Mouse (Mus musculus) kidney, adult 8-10 months (tissue): ENCODE measurements around the gene Cst6.

Experiments
- DNase-seq, 2 experiments: peaks; one replicate each; pipeline ENCODE4 v3.0.0; 2022

Gene Cst6

DNA sequence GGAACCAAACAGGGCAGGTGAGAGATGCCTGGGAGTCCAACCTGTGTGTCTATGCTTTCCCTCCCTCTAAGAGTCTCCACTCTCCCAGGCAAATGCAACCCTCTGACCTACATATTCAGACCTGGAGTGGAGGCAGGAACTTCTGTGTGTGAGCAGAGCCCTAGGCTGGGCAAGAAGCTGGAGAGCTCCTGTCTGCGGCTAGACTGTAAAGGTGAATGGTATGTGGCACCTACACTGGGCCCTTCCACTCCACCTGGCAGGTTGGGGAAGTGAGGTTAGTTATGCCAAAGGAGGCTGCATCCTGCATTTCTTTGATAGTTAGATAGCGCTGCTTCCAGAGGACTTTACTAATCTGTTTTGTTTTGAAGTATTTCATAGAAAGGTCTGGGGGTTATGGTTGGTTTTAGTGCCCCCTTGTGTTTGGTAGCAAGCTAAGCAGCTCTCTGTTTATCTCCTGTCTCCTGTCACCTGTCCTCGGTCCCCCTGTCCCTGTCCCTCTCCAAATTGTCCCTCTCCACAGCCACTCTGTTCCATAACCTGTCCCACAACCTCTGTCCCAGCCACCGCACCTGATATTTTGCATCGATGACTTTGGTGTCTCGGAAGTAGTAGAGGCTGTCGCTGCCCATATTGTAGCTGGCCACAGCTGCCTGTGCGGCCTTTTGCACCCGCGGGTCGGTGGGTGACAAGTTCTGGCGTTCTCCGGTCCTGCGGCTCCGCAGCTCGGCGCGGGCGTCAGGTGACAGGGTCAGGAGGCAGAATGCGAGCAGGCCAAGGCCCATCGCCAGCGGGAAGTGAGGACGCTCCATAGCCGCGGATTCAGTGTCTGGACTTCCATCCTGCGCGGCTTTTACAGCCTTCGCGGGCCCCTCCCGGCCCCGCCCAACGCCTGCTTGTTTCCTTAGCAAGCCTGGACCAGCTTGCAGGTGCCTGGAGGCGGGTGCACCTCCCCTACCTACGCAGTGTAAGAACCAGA, 560 bp downstream of the Cst6 start:
- no peak for DNase-seq

DNA sequence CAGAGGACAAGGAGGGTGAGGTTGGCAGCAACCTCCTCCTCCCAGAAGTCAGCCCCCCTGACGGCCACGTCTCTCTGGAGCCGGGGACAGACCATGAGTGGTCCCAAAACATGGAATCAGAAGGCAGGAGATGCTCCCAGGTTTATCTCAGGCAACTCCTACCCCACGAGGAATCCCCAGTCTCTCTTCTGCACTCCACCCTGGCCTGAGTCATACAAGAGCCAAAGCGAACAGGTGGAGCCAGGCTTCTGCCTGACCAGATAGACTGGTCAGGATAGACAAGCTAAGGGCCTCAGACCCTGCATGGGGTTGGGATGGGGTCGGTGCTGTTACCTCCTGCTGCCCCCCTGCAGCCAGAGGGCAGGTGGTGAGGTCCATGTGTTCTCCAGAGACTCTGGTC, 1.3 kb downstream of the Cst6 start:
- no peak for DNase-seq

DNA sequence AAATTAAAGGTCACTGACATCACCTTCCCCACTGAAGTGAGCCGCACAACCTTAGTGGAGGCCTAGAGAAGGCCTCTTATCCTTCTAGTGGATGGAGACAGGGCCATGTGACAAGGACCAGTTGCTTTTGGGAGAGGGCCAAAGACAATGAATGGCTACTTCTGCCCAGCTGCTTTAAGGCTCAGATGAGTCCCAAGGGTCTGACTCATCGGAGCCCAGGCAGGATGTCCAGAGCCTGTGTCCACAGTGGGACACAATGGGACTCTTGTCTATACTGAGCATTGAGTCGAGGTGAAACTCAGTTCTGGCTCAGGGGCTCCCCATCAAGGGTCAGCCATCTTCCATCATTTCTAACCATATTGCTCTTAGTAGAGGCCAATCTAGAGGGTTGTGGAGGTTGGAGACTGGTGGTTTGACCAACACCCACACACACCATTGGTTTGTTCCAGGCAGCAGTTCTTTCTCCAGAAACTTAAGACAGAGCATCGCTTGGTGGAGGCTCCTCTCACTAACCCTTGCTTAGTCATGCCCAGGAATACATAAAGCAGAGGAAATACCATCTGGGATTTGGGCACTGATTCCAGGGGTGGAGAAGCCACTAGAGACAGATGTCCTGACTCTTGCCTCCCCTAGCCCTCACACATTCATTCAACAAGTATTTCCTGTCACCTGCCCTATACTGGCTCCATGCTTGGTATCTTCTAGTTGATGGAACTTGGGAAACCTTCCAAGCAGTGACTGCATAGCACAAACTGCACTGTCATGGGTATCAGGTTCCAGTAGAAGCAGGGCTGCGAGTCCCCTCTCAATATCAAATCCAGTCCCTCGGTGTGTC, 3.9 kb downstream of the Cst6 start:
- no peak for DNase-seq

DNA sequence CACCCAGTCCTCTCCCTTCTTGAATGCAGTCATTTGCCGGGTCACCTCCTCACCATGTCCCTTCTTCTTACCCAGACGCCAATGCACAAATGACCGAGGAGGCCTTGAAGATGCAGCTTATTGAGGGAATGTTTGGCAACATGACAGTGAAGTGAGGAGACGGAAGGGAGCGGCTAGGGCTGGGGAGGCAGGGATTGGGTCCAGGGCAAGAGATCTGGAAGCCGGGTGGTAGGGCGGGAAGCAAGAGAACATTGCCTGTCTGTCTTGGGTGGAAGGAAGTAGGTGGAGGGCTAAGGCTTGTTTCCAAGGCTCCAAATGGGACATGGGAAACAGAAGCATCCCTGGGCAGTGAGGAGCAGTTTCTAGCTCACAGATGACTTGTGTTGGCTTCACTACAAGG, 8.0 kb downstream of the Cst6 start:
- DNase-seq, result no peak

DNA sequence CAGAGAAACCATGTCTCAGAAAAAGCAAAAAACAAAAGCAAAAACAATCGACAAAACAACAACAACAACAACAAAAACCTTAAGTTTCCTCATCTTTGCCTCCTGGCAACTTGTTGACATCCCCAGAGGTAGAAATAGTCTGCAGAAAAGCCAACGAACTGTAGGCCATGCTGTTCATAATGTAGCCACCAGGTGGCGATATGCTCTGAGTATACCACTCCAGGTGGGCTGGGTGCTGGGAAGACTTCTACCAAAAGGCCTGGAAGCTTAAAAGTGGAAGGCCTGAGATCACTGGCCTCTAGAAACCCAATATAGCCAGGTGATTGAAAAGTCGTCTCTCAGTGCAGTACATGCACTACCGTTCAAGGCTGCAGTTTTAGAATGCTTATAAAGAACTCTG, 11.4 kb downstream of the Cst6 start:
- peak; percentile 62 to 87 for DNase-seq

GRCm38 (mm10) chr19:5335441-5335840, 13.9 kb downstream of the Cst6 start, which contains the start of gene Catsper1:
Gene Catsper1 (plus strand): TSS chr19:5335741.
- DNase-seq, result no peak

DNA sequence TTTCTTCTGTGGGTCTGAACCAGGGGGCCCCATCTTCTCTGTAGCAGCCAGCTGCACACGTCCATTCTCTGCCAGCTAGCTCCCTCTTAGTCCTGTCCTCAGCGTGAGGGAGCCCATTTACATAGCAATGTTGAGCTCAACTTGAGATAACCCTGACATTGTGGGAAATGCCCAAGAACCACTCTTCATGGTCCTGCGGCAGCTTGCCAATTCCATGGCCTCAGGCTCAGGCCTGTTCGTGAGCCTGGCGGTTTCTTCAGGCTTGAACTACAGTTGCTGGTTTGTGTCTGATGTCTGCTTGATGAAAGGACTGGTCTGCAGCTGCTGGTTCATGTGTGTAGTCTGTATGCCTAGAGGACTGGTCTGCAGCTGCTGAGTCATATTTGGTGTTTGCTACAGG, 14.6 kb downstream of the Cst6 start:
- DNase-seq, result no peak

DNA sequence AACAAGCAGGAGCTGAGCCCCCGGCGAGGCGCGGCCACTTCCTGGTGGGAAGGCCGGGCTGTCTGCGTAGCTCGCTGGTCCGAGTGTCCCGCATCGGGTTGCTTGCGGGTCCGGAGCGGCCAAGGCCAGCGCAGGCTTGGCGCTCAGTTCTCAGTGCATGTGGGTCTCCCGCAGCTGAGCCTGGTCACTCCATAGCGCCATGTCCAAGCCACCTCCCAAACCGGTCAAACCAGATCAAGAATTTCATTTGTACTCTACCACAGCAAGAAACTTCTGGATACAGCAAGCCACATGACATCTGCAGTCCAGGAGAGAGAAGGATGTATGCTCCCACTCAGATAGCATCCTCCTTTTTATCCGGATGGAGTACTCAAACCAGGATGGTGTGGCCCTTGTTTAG, 21.4 kb downstream of the Cst6 start:
- DNase-seq, result peak; percentile 17 to 36

GRCm38 (mm10) chr19:5323801-5324200, 25.6 kb downstream of the Cst6 start:
- peak; percentile 61 to 64 for DNase-seq

DNA sequence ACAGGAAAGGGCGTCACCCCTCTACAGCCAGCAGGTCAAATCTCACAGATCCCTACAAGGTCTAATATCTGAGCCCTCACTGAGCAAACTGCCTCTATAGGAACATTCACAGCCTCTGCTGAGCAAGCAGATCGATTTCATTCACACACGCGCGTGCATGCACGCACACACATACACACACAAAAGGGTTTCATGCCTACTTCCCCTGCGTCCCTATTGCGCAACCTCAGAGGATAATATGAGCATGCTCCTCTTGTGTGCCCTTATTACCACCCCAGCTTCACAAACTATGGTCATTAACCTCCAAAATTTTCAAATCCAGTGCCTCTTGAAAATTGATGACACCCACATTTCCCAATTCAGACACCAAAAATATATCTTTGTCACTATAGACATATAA, 36.2 kb downstream of the Cst6 start:
- DNase-seq, result no peak

DNA sequence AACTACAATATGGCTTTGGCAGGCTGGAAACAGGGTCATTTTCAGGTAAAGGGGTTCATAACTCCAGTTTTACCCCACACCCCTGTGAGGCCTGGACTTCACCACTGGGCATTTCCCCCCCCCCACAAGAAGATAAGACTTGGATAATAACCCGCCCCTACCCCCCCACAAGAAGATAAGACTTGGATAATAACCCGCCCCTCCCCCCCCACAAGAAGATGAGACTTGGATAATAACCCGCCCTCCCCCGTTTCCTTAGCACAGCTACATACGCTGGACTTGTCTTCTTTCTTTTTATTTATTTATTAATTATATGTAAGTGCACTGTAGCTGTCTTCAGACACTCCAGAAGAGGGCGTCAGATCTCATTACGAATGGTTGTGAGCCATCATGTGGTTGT, 40.3 kb downstream of the Cst6 start:
- no peak for DNase-seq

DNA sequence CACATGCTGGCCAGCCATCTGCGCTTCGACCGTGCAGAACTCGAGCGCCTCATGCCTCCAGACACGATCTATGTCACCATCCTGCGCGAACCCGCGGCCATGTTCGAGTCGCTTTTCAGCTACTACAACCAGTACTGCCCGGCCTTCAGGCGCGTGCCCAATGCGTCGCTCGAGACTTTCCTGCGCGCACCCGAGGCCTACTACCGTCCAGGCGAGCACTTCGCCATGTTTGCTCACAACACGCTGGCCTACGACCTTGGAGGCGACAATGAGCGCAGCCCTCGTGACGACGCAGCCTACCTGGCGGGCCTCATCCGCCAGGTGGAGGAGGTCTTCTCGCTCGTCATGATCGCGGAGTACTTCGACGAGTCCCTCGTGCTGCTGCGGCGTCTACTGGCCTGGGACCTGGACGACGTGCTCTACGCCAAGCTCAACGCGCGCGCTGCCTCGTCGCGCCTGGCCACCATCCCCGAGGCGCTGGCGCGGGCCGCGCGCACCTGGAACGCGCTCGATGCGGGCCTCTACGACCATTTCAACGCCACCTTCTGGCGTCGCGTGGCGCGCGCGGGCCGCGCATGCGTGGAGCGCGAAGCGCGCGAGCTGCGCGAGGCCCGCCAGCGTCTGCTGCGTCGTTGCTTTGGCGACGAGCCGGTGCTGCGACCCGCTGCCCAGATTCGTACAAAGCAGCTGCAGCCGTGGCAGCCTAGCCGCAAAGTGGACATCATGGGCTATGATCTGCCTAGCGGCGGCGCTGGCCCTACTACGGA, 42.2 kb downstream of the Cst6 start:
- DNase-seq, result no peak

DNA sequence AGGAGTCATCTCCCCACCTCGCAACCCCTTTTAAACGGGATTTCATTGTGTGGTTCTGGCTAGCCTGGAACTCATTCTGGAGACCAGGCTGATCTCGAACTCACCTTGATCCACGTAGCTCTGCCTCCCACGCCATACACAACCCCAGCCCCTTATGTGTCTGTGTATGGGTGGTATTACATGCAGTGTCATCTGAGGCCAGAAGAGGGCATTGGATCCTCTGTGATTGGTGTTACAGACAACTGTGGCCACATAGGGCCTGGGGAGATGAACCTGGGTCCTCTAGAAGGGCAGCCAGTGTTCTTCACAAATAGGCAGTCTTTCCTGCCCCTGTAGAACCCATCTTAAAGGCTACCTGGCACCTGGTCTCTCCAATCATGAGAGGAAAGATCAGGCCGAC, 43.1 kb downstream of the Cst6 start:
- DNase-seq, result no peak

DNA sequence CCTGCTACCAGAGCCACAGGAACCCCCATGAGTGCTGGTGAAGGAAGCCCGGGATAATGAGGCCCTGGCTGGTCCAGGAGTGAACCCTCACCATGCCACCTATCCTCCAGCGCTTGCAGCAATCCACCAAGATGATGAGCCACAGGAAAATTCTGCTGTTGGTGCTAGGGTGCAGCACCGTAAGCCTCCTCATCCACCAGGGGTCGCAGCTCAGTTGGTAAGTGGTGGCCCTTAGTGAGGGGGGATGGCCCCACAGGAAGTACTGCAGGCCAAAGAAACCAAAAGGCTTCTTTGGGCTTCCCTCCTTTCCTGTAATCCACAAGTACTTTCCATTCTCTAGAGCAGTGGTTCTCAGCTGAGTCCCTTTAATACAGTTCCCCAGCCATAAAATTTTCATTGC, 46.9 kb downstream of the Cst6 start:
- peak in 1 of 2 experiments; percentile 52 for DNase-seq

- DNase-seq, result no peak
These were observed 48.8 kb downstream of the Cst6 start for GRCm38 (mm10) chr19:5300588-5300987.

GRCm38 (mm10) chr19:5297903-5298800, 51.2 kb downstream of the Cst6 start, which contains the start of gene Gal3st3:
Gene Gal3st3 (plus strand): TSS chr19:5298331.
- DNase-seq, result no peak

DNA sequence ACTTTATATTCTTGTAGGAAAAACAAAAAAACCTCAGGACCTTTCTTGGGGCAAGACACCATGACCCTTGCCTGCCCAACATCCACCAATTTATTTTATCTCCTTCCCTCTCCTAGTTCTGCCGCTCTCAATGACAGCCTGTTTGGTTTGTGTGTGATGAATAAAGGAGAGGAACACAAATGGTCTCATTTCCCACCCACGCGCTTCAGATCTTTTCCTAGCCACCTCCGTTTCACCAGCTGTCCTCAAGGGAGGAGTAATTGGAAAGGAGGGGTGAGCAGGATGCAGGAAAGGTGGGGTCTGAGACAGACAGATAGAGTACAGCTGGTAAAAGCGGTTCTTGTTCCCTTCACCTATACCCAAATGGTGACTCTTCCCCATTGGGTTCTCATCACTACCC, 52.7 kb downstream of the Cst6 start:
- no peak for DNase-seq

DNA sequence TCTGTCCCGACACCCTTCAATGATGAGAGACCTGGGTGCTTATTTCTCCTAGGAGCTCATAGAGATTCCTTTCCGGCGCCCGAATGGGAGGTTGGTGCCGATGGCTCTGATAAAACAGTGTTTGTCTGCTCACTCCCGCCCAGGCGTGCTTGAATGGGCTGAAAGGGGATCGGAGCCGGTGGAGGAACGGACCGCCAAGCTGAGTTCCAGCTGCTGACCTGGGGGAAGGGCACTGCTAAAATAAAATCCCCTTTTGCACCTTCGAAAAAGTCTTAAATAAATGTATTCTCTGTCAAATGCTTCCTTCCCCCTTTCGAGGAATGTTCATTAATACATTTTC, 53.7 kb downstream of the Cst6 start:
- no peak for DNase-seq

- peak; percentile 99 for DNase-seq
These were observed 54.2 kb downstream of the Cst6 start, which contains the start of gene Sf3b2 for GRCm38 (mm10) chr19:5294972-5295735. Gene Sf3b2 (minus strand): TSS chr19:5295455.
